Mouse (Mus musculus): ENCODE results near the gene Itga2b. TPM values are rescaled to one million over a fixed set of nuclear protein-coding genes. Genes with fewer than 3 reads are reported as not detected.

Itga2b gene
- total and polyA plus RNA-seq, 3 experiments, result 27.3 to 72.3 (median 27.8) TPM

DNA sequence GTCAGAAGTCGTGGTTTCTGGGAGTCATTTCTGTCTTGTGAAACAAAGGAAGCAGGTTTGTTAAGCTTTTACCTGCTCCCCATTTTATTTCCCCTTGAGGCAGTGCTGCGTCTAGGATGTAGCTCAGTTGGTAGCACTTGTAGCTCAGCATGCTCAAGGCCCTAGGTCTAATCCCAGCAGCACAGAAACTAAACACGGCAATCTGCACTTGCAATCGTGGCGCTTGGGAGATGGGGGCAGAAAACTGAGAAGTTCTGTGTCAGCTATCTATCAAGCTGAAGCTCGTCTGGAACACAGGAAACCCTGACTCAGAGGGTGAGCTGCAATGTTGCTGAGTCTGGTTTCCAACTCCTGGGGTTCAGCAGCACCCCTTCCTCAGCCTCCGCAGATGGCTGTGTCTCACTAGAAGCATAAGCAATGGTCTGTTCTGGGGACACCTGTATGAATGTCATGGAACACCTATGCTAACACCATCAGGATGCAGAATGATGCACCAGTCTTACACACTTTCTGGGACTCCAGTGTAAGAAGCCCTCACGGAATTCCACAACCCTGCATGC, 40.9 kb downstream of the Itga2b start:
- peaks cover 49% of the 10 kb centered on the region for H3K4me1 ChIP-seq (ENCODE audit: insufficient read depth, low read depth, low read length)
- H3K9me3 ChIP-seq (replicated peaks), result no peaks in the 10 kb centered on the region
- peaks cover 11% of the 10 kb centered on the region for H3K36me3 ChIP-seq (replicated peaks)
- H3K27me3 ChIP-seq (ENCODE audit: insufficient read depth, low read length), result peaks cover 36% of the 10 kb centered on the region
- TF ChIP-seq GATA2 (IDR thresholded peaks at IDR 0.05; ENCODE audit: borderline replicate concordance, low read depth, low read length) (no peak), CTCF (IDR thresholded peaks at IDR 0.05; ENCODE audit: low read depth, low read length) (no peak), GATA1 (IDR thresholded peaks at IDR 0.05; ENCODE audit: borderline replicate concordance, low read length) (no peak), TAL1 (conservative IDR thresholded peaks at IDR 0.05; ENCODE audit: low read depth, low read length) (no peak), POLR2AphosphoS5 (IDR thresholded peaks at IDR 0.05; ENCODE audit: insufficient replicate concordance, low read depth, low read length) (no peak)
- DNase-seq (ENCODE audit: low spot score) (no peak), ATAC-seq (ENCODE audit: extremely low read depth, insufficient number of reproducible peaks, low FRiP score, poor library complexity, severe bottlenecking) (no peak)
- no peak overlapping the region for H3K4me3 ChIP-seq (ENCODE audit: low read depth, low read length)

- Histone ChIP-seq H3K27me3 (ENCODE audit: insufficient read depth, low read length) (peaks cover 49% of the 10 kb centered on the region), H3K4me1 (ENCODE audit: insufficient read depth, low read depth, low read length) (peaks cover 29% of the 10 kb centered on the region), H3K36me3 (replicated peaks) (no peaks in the 10 kb centered on the region), H3K4me3 (ENCODE audit: low read depth, low read length) (no peak overlapping the region), H3K9me3 (replicated peaks) (no peaks in the 10 kb centered on the region)
- no peak for ATAC-seq (ENCODE audit: extremely low read depth, insufficient number of reproducible peaks, low FRiP score, poor library complexity, severe bottlenecking)
- DNase-seq (ENCODE audit: low spot score), result no peak
- TF ChIP-seq POLR2AphosphoS5 (IDR thresholded peaks at IDR 0.05; ENCODE audit: insufficient replicate concordance, low read depth, low read length), result no peak
- TF ChIP-seq CTCF (IDR thresholded peaks at IDR 0.05; ENCODE audit: low read depth, low read length), result no peak
These were observed 44.2 kb downstream of the Itga2b start for GRCm38 (mm10) chr11:102425555-102426316.

GRCm38 (mm10) chr11:102424666-102425065, 45.3 kb downstream of the Itga2b start:
- peaks cover 19% of the 10 kb centered on the region for H3K4me1 ChIP-seq (ENCODE audit: insufficient read depth, low read depth, low read length)
- no peak overlapping the region for H3K4me3 ChIP-seq (ENCODE audit: low read depth, low read length)
- no peaks in the 10 kb centered on the region for H3K36me3 ChIP-seq (replicated peaks)
- TF ChIP-seq GATA2 (IDR thresholded peaks at IDR 0.05; ENCODE audit: borderline replicate concordance, low read depth, low read length), result no peak
- no peak for TF ChIP-seq GATA1 (IDR thresholded peaks at IDR 0.05; ENCODE audit: borderline replicate concordance, low read length)
- TF ChIP-seq POLR2AphosphoS5 (IDR thresholded peaks at IDR 0.05; ENCODE audit: insufficient replicate concordance, low read depth, low read length), result no peak
- no peak for TF ChIP-seq TAL1 (conservative IDR thresholded peaks at IDR 0.05; ENCODE audit: low read depth, low read length)
- no peak for TF ChIP-seq CTCF (IDR thresholded peaks at IDR 0.05; ENCODE audit: low read depth, low read length)
- ATAC-seq (ENCODE audit: extremely low read depth, insufficient number of reproducible peaks, low FRiP score, poor library complexity, severe bottlenecking), result no peak
- H3K27me3 ChIP-seq (ENCODE audit: insufficient read depth, low read length), result peaks cover 57% of the 10 kb centered on the region
- no peak for DNase-seq (ENCODE audit: low spot score)
- H3K9me3 ChIP-seq (replicated peaks), result 0 out of 2 replicates have a peak, but pooled peaks cover 2% of the 10 kb centered on the region

DNA sequence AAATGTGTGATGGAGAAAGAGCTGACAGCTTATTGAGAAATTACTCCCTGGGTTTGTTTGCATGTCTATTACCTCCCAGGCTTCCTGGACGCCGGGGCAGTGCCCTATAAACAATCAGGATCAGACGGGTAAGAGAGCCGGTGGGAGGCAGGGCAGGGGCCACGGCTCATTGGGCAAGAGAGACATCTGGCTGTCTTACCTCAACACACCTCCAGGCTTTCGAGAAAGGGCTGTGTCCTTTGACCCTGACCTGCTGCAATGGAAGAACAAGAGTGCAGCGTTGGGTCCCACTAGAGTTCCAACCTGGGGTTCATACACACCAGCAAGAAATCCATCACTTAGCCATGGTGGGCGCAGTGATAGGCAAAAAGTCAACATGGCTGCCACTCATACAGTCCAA, 48.4 kb downstream of the Itga2b start:
- H3K4me3 ChIP-seq (ENCODE audit: low read depth, low read length), result no peak overlapping the region
- peaks cover 13% of the 10 kb centered on the region for H3K4me1 ChIP-seq (ENCODE audit: insufficient read depth, low read depth, low read length)
- no peaks in the 10 kb centered on the region for H3K36me3 ChIP-seq (replicated peaks)
- H3K9me3 ChIP-seq (replicated peaks), result 0 out of 2 replicates have a peak, but pooled peaks cover 3% of the 10 kb centered on the region
- H3K27me3 ChIP-seq (ENCODE audit: insufficient read depth, low read length), result peaks cover 64% of the 10 kb centered on the region
- ATAC-seq (ENCODE audit: extremely low read depth, insufficient number of reproducible peaks, low FRiP score, poor library complexity, severe bottlenecking) (no peak), DNase-seq (ENCODE audit: low spot score) (no peak)
- no peak for TF ChIP-seq CTCF (IDR thresholded peaks at IDR 0.05; ENCODE audit: low read depth, low read length)
- TF ChIP-seq TAL1 (conservative IDR thresholded peaks at IDR 0.05; ENCODE audit: low read depth, low read length), result no peak
- no peak for TF ChIP-seq GATA1 (IDR thresholded peaks at IDR 0.05; ENCODE audit: borderline replicate concordance, low read length)
- TF ChIP-seq POLR2AphosphoS5 (IDR thresholded peaks at IDR 0.05; ENCODE audit: insufficient replicate concordance, low read depth, low read length), result no peak
- no peak for TF ChIP-seq GATA2 (IDR thresholded peaks at IDR 0.05; ENCODE audit: borderline replicate concordance, low read depth, low read length)

DNA sequence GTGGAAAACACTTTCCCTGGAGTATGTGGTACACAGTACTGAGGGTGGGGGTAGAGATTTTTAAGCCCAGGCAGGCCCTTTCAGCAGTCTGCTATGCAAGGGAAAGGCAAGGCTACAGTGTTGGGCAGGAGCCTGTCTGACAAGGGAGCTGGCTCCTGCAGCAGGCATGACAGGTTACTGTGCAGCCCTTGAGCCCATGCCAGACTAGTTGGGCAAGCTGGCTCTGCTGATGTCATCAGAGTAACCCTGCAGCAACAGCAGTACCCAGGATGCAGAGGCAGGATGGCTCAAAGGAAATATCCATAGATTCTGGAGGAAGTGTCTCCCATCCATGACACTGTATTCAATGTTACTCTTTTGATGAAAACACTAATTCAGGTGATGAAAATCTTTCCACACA, 51.0 kb downstream of the Itga2b start:
- DNase-seq (ENCODE audit: low spot score) (no peak), ATAC-seq (ENCODE audit: extremely low read depth, insufficient number of reproducible peaks, low FRiP score, poor library complexity, severe bottlenecking) (no peak)
- TF ChIP-seq GATA1 (IDR thresholded peaks at IDR 0.05; ENCODE audit: borderline replicate concordance, low read length) (no peak), CTCF (IDR thresholded peaks at IDR 0.05; ENCODE audit: low read depth, low read length) (no peak)
- Histone ChIP-seq H3K27me3 (ENCODE audit: insufficient read depth, low read length) (peaks cover 66% of the 10 kb centered on the region), H3K4me1 (ENCODE audit: insufficient read depth, low read depth, low read length) (peaks cover 4% of the 10 kb centered on the region; the same call in 1 of the 2 replicates), H3K4me3 (ENCODE audit: low read depth, low read length) (no peak overlapping the region), H3K36me3 (replicated peaks) (no peaks in the 10 kb centered on the region), H3K9me3 (replicated peaks) (0 out of 2 replicates have a peak, but pooled peaks cover 3% of the 10 kb centered on the region)

DNA sequence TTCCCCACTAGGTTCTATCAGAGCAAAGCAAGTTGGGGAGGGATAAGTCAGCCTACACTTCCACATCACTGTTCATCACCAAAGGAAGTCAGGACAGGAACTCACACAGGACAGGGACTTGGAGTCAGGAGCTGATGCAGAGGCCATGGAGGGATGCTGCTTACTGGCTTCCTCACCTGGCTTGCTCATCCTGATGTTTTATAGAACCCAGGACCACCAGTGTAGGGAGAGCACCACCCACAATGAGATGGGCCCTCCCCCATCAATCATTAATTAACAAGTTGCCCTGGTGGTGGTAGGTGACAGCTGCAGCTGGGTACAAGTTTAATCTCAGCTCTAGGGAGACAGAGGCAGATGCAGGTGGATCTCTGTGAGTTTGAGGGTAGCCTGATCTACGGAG, 52.8 kb downstream of the Itga2b start:
- H3K36me3 ChIP-seq (replicated peaks), result no peaks in the 10 kb centered on the region
- ATAC-seq (ENCODE audit: extremely low read depth, insufficient number of reproducible peaks, low FRiP score, poor library complexity, severe bottlenecking) (no peak), DNase-seq (ENCODE audit: low spot score) (no peak)
- TF ChIP-seq POLR2AphosphoS5 (IDR thresholded peaks at IDR 0.05; ENCODE audit: insufficient replicate concordance, low read depth, low read length) (no peak), TAL1 (conservative IDR thresholded peaks at IDR 0.05; ENCODE audit: low read depth, low read length) (no peak)
- peaks cover 71% of the 10 kb centered on the region for H3K27me3 ChIP-seq (ENCODE audit: insufficient read depth, low read length)
- no peak overlapping the region for H3K4me3 ChIP-seq (ENCODE audit: low read depth, low read length)
- peaks cover 4% of the 10 kb centered on the region; the same call in 1 of the 2 replicates for H3K4me1 ChIP-seq (ENCODE audit: insufficient read depth, low read depth, low read length)
- H3K9me3 ChIP-seq (replicated peaks), result 0 out of 2 replicates have a peak, but pooled peaks cover 3% of the 10 kb centered on the region
